14 mouse cellular contexts compared by ENCODE assay signal in genomic region chr13:69541209-69541608, GRCm38 (mm10). TPM values are rescaled to one million over a fixed set of nuclear protein-coding genes. Genes with fewer than 3 reads are reported as not detected.
A peak's percentile ranks its signal among the peaks of the same experiment; 100 is the strongest.
DNase-seq lines count a peak whose midpoint lies in the region; ATAC-seq and TF ChIP-seq lines count a peak whose summit lies in the region.
"Had no signal": no experiment of that assay in that cellular context is flagged by ENCODE, and none has a peak within 500 bp of the region (broad histone marks: within the 10 kb centered on the region; RNA-seq: fewer than 3 reads in every experiment).

No protein-coding gene starts in this region.

- no peak for TF ChIP-seq EP300 in stomach, postnatal 0 days (optimal IDR thresholded peaks at IDR 0.05)

- no peaks in the 10 kb centered on the region for H3K36me3 ChIP-seq in heart, embryonic 15.5 days
- H3K36me3 ChIP-seq in heart, embryonic 10.5 days, result no peaks in the 10 kb centered on the region
- no peaks in the 10 kb centered on the region for H3K36me3 ChIP-seq in megakaryocyte, embryonic 14.5 days (replicated peaks; ENCODE audit: low read length)
- H3K36me3 ChIP-seq in stomach, postnatal 0 days (ENCODE audit: control insufficient read depth, insufficient read depth, low read length), result no peaks in the 10 kb centered on the region
- H3K36me3 ChIP-seq: forebrain, embryonic 10.5 days; midbrain, embryonic 10.5 days; neural tube, embryonic 13.5 days had no signal

- no peaks in the 10 kb centered on the region for H3K27me3 ChIP-seq in heart, embryonic 15.5 days
- no peaks in the 10 kb centered on the region for H3K27me3 ChIP-seq in heart, embryonic 10.5 days (ENCODE audit: insufficient read depth, poor library complexity, severe bottlenecking)
- peaks cover 10% of the 10 kb centered on the region for H3K27me3 ChIP-seq in megakaryocyte, embryonic 14.5 days (replicated peaks)
- H3K27me3 ChIP-seq in stomach, postnatal 0 days (ENCODE audit: control insufficient read depth, insufficient read depth, low read length), result no peaks in the 10 kb centered on the region
- H3K27me3 ChIP-seq: neural tube, embryonic 13.5 days had no signal

- H3K9ac ChIP-seq in heart, embryonic 15.5 days, result 0 out of 2 replicates have a peak overlapping the region, but pooled peaks have one; percentile 24
- no peak overlapping the region for H3K9ac ChIP-seq in stomach, postnatal 0 days (ENCODE audit: low read length)
- H3K9ac ChIP-seq: neural tube, embryonic 13.5 days had no signal

- peak; percentile 60 for DNase-seq in adrenal gland, postnatal 10 days
- no peak for DNase-seq in adrenal gland, adult 8-10 months
- no peak for DNase-seq in heart, embryonic 10.5 days (ENCODE audit: low spot score)
- DNase-seq in stomach, postnatal 0 days (ENCODE audit: low spot score), result no peak
- no peak for DNase-seq in layer of hippocampus, adult 18-20 months (ENCODE audit: low spot score in 2 of 2)
- DNase-seq: embryo, embryonic 11 days; right cerebral cortex, postnatal 4 days had no signal

- peaks cover 60% of the 10 kb centered on the region for H3K4me1 ChIP-seq in heart, embryonic 15.5 days (replicated peaks)
- H3K4me1 ChIP-seq in heart, embryonic 10.5 days, result peaks cover 60% of the 10 kb centered on the region
- H3K4me1 ChIP-seq in megakaryocyte, embryonic 14.5 days, result peaks cover 54% of the 10 kb centered on the region
- H3K4me1 ChIP-seq in stomach, postnatal 0 days (replicated peaks; ENCODE audit: control insufficient read depth, insufficient read depth), result peaks cover 3% of the 10 kb centered on the region; the same call in 1 of the 2 replicates

- no peaks in the 10 kb centered on the region for H3K9me3 ChIP-seq in heart, embryonic 15.5 days (replicated peaks)
- H3K9me3 ChIP-seq in heart, embryonic 10.5 days, result no peaks in the 10 kb centered on the region
- no peaks in the 10 kb centered on the region for H3K9me3 ChIP-seq in megakaryocyte, embryonic 14.5 days
- no peaks in the 10 kb centered on the region for H3K9me3 ChIP-seq in stomach, postnatal 0 days (ENCODE audit: control insufficient read depth, low read length)
- H3K9me3 ChIP-seq: forebrain, embryonic 10.5 days; midbrain, embryonic 10.5 days; neural tube, embryonic 13.5 days had no signal

- ATAC-seq in heart, embryonic 15.5 days (replicated peaks; ENCODE audit: insufficient number of reproducible peaks, insufficient read depth, low FRiP score, low read depth), result no peak
- ATAC-seq in megakaryocyte, adult 5-6 weeks (ENCODE audit: poor library complexity, severe bottlenecking), result no peak
- 0 out of 2 replicates have a peak, but pooled peaks have one; percentile 9 for ATAC-seq in stomach, postnatal 0 days (ENCODE audit: low FRiP score, low TSS enrichment)
- ATAC-seq: inflammation-experienced regulatory T-cells, adult 6 months had no signal

- H3K27ac ChIP-seq in heart, embryonic 15.5 days, result peak overlapping the region; percentile 84
- H3K27ac ChIP-seq in heart, embryonic 10.5 days, result no peak overlapping the region
- H3K27ac ChIP-seq in stomach, postnatal 0 days (replicated peaks), result peak overlapping the region; percentile 87
- H3K27ac ChIP-seq: forebrain, embryonic 10.5 days; midbrain, embryonic 10.5 days; neural tube, embryonic 13.5 days had no signal

- WGBS in heart, embryonic 15.5 days, result 48% methylated on average over 6 of the region's 6 CpGs
- WGBS in heart, embryonic 10.5 days, result 63% methylated on average over 6 of the region's 6 CpGs
- 58% methylated on average over 6 of the region's 6 CpGs for WGBS in stomach, postnatal 0 days

- H3K4me3 ChIP-seq in heart, embryonic 15.5 days, result no peak overlapping the region
- H3K4me3 ChIP-seq in heart, embryonic 10.5 days, result no peak overlapping the region
- peak overlapping the region; percentile 34 for H3K4me3 ChIP-seq in megakaryocyte, embryonic 14.5 days (replicated peaks)
- no peak overlapping the region for H3K4me3 ChIP-seq in stomach, postnatal 0 days (ENCODE audit: low read depth, low read length)
- H3K4me3 ChIP-seq: forebrain, embryonic 10.5 days; midbrain, embryonic 10.5 days; neural tube, embryonic 13.5 days had no signal

- no peak overlapping the region for H3K4me2 ChIP-seq in heart, embryonic 15.5 days
- H3K4me2 ChIP-seq in stomach, postnatal 0 days (replicated peaks; ENCODE audit: low read depth), result no peak overlapping the region
- H3K4me2 ChIP-seq: neural tube, embryonic 13.5 days had no signal

- no peak for TF ChIP-seq CTCF in stomach, postnatal 0 days (IDR thresholded peaks at IDR 0.05; ENCODE audit: low read depth)

RNA-seq across cellular contexts. Expression of gene Tent4a, which starts 6.8 kb away (rescaled TPM):
- total RNA-seq in adrenal gland, postnatal 10 days (2021), result 10 to 100 TPM; 18.6 to 19.1 TPM
- total RNA-seq in adrenal gland, adult 8-10 months (2022), result 10 to 100 TPM; 22.6 to 24.5 (median 23.7) TPM
- polyA plus RNA-seq in heart, embryonic 15.5 days (2015; fragmentation: Nextera tagmentation; extraction: Ambion mirVana), result 3.1 and 4.0 TPM in 2 replicates
- polyA plus RNA-seq in heart, embryonic 10.5 days (2016; fragmentation: Nextera tagmentation; extraction: Ambion mirVana), result 3.2 and 4.6 TPM in 2 replicates
- polyA plus RNA-seq in megakaryocyte, embryonic 14.5 days (2012; ENCODE audit: insufficient read depth, low replicate concordance), result 4.0 and 5.0 TPM in 2 replicates
- 10.4 and 11.1 TPM in 2 replicates for total RNA-seq in megakaryocyte, adult 5-6 weeks (2015)
- 10.2 and 13.3 TPM in 2 replicates for total RNA-seq in megakaryocyte, adult 5-6 weeks (2017)
- 2.6 and 3.1 TPM in 2 replicates for polyA plus RNA-seq in stomach, postnatal 0 days (2015; fragmentation: Nextera tagmentation; extraction: Ambion mirVana)
- 10 to 100 TPM; 51.0 to 52.1 TPM for total RNA-seq in layer of hippocampus, adult 18-20 months (2021)

RNA-seq across cellular contexts. Expression of gene Nsun2, which starts 7.7 kb away (rescaled TPM):
- 10 to 100 TPM; 68.5 to 81.1 TPM for total RNA-seq in adrenal gland, postnatal 10 days (2021)
- total RNA-seq in adrenal gland, adult 8-10 months (2022), result 10 to 100 TPM; 82.8 to 94.0 (median 84.4) TPM
- 53.0 and 73.0 TPM in 2 replicates for polyA plus RNA-seq in heart, embryonic 15.5 days (2015; fragmentation: Nextera tagmentation; extraction: Ambion mirVana)
- polyA plus RNA-seq in heart, embryonic 10.5 days (2016; fragmentation: Nextera tagmentation; extraction: Ambion mirVana), result 106 and 140 TPM in 2 replicates
- 3.8 and 18.8 TPM in 2 replicates for polyA plus RNA-seq in megakaryocyte, embryonic 14.5 days (2012; ENCODE audit: insufficient read depth, low replicate concordance)
- 32.6 and 33.9 TPM in 2 replicates for total RNA-seq in megakaryocyte, adult 5-6 weeks (2015)
- total RNA-seq in megakaryocyte, adult 5-6 weeks (2017), result 61.7 and 76.5 TPM in 2 replicates
- 68.6 and 69.7 TPM in 2 replicates for polyA plus RNA-seq in stomach, postnatal 0 days (2015; fragmentation: Nextera tagmentation; extraction: Ambion mirVana)
- total RNA-seq in layer of hippocampus, adult 18-20 months (2021), result 10 to 100 TPM; 85.0 to 92.9 TPM
